ENCODE assay signal across 8 mouse cellular contexts in the genomic region with DNA sequence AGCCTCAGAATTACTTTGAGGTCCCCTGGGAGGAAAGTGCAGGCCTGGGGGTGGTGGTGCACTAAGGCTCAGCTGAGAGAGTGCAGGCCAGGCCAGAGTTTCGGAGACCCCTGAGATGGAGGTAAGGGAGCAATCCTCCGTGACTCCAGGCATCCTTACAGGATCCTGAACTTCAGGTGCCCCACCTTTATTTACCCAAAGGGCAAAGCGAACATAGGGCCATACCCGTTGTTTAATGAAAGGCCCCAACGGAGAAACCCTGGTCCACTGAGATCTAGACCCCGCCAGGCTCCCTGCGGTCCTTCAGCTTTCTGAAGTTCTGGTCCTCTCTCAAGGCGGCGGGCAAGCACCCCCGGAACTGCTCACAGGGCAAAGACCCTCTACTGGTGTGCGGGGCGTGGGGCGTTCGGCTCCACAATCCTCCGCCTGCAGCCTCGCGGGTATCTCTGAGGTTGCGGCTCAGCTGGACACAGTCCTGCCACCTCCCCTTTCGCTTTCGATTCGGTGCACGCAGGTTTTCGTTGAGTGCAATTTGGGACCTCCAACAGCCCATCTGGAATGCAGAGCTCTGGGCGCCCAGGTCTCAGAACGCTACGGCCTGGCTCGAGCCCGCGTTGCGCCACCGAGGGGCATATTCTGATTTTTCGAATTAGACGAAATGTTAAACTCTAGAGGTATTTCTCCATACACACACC. TPM values are rescaled to one million over a fixed set of nuclear protein-coding genes. Genes with fewer than 3 reads are reported as not detected.
A peak's percentile ranks its signal among the peaks of the same experiment; 100 is the strongest.
DNase-seq lines count a peak whose midpoint lies in the region; ATAC-seq and TF ChIP-seq lines count a peak whose summit lies in the region.

No protein-coding gene starts in this region.

- H3K4me2 ChIP-seq in neural tube, embryonic 11.5 days (ENCODE audit: low read depth) = peak overlapping the region; percentile 32

- peaks cover 50% of the 10 kb centered on the region for H3K27me3 ChIP-seq in ES-Bruce4 (ENCODE audit: control insufficient read depth, insufficient read depth, low read length, poor library complexity, severe bottlenecking)
- peaks cover 31% of the 10 kb centered on the region for H3K27me3 ChIP-seq in liver, adult 2 months (ENCODE audit: control insufficient read depth, insufficient read depth, low read length)
- H3K27me3 ChIP-seq in neural tube, embryonic 11.5 days (ENCODE audit: control insufficient read depth, insufficient read depth, low read length) = peaks cover 96% of the 10 kb centered on the region

- no peaks in the 10 kb centered on the region for H3K79me2 ChIP-seq in liver, adult 2 months (ENCODE audit: control insufficient read depth, insufficient read depth, low read length)

- TF ChIP-seq CTCF in ES-Bruce4 (IDR thresholded peaks at IDR 0.05; ENCODE audit: low read depth, low read length) = no peak
- no peak for TF ChIP-seq CTCF in liver, adult 2 months (IDR thresholded peaks at IDR 0.05; ENCODE audit: low read depth, low read length)

- peak; percentile 40 to 47; a peak in 3 of 4 replicates for ATAC-seq in hematopoietic stem cell, adult 5-6 weeks (replicated peaks in 1 of 2; ENCODE audit: insufficient read depth in 1 of 2, low FRiP score in 2 of 2, low TSS enrichment in 1 of 2, low read depth in 1 of 2, poor library complexity in 2 of 2, severe bottlenecking in 2 of 2)
- ATAC-seq in neural tube, embryonic 11.5 days (ENCODE audit: insufficient read depth, low FRiP score, low TSS enrichment) = no peak

- 15% methylated on average over 33 of the region's 33 CpGs for WGBS in liver, adult 2 months
- 2% methylated on average over 33 of the region's 33 CpGs for WGBS in neural tube, embryonic 11.5 days

- H3K9ac ChIP-seq in ES-Bruce4 (ENCODE audit: low read depth, poor library complexity, severe bottlenecking) = no peak overlapping the region
- 0 out of 2 replicates have a peak overlapping the region, but pooled peaks have one; percentile 2 for H3K9ac ChIP-seq in liver, adult 2 months (ENCODE audit: low read depth, low read length)
- no peak overlapping the region for H3K9ac ChIP-seq in neural tube, embryonic 11.5 days (ENCODE audit: low read length)

- no peaks in the 10 kb centered on the region for H3K36me3 ChIP-seq in ES-Bruce4 (ENCODE audit: control insufficient read depth, insufficient read depth, low read length, poor library complexity, severe bottlenecking)
- H3K36me3 ChIP-seq in liver, adult 2 months (ENCODE audit: control insufficient read depth, insufficient read depth, low read length) = no peaks in the 10 kb centered on the region
- no peaks in the 10 kb centered on the region for H3K36me3 ChIP-seq in neural tube, embryonic 11.5 days (ENCODE audit: control insufficient read depth, insufficient read depth, low read length)

- no peaks in the 10 kb centered on the region for H3K9me3 ChIP-seq in ES-Bruce4 (replicated peaks; ENCODE audit: control insufficient read depth, insufficient read depth, low read length, poor library complexity, severe bottlenecking)
- H3K9me3 ChIP-seq in neural tube, embryonic 11.5 days (ENCODE audit: control insufficient read depth, low read length) = no peaks in the 10 kb centered on the region

- H3K4me3 ChIP-seq in ES-Bruce4 (ENCODE audit: low read depth, low read length) = peak overlapping the region; percentile 15; the same call in 1 of the 2 replicates
- H3K4me3 ChIP-seq in liver, adult 2 months (ENCODE audit: insufficient read depth, low read depth, low read length) = peak overlapping the region; percentile 40
- peak overlapping the region; percentile 12 for H3K4me3 ChIP-seq in neural tube, embryonic 11.5 days (ENCODE audit: low read depth, low read length)

- H3K4me1 ChIP-seq in ES-Bruce4 (ENCODE audit: control insufficient read depth, insufficient read depth, low read length) = no peaks in the 10 kb centered on the region
- H3K4me1 ChIP-seq in liver, adult 2 months (ENCODE audit: control insufficient read depth, insufficient read depth, low read length) = peaks cover 2% of the 10 kb centered on the region; the same call in 1 of the 2 replicates
- H3K4me1 ChIP-seq in neural tube, embryonic 11.5 days (ENCODE audit: control insufficient read depth, insufficient read depth, low read length) = peaks cover 8% of the 10 kb centered on the region

- no peak for TF ChIP-seq EP300 in ES-Bruce4 (IDR thresholded peaks at IDR 0.05; ENCODE audit: insufficient read depth, low read depth, low read length)

- H3K27ac ChIP-seq in ES-Bruce4 (ENCODE audit: insufficient read depth, low read length) = no peak overlapping the region
- H3K27ac ChIP-seq in liver, adult 2 months (replicated peaks; ENCODE audit: insufficient read depth, low read depth, low read length) = no peak overlapping the region
- H3K27ac ChIP-seq in neural tube, embryonic 11.5 days (ENCODE audit: low read depth, low read length) = no peak overlapping the region

- TF ChIP-seq POLR2A in ES-Bruce4 (IDR thresholded peaks at IDR 0.05; ENCODE audit: insufficient read depth, low read length) = no peak
- TF ChIP-seq POLR2A in liver, adult 2 months (IDR thresholded peaks at IDR 0.05; ENCODE audit: extremely low read depth, insufficient read depth, low read length) = no peak

- DNase-seq in embryo, embryonic 10.5 days (ENCODE audit: low spot score) = peak; percentile 58
- peak; percentile 8 for DNase-seq in liver, adult 2 months (ENCODE audit: extremely low read depth, low read depth, low spot score)
- DNase-seq in neural tube, embryonic 11.5 days (ENCODE audit: low spot score) = peak; percentile 55
- no peak for DNase-seq in layer of hippocampus, adult 11-12 months (ENCODE audit: low spot score)
- no peak for DNase-seq in layer of hippocampus, adult 9-10 months (ENCODE audit: low spot score)
- no peak for DNase-seq in frontal cortex, postnatal 10 days (ENCODE audit: low spot score in 2 of 2)

RNA-seq across cellular contexts. Expression of a gene that starts 3.6 kb away (rescaled TPM):
- polyA plus RNA-seq in ES-Bruce4 (2011; ENCODE audit: insufficient read depth, insufficient read length, low read depth, missing spikeins) = 0.12 TPM in 1 of 2 replicates, not detected in the other
- not detected in 2 replicates for total RNA-seq in hematopoietic stem cell, adult 5-6 weeks (2017)
- total RNA-seq in liver, adult 2 months (2014; rRNA removed) = not detected in 2 replicates
- polyA plus RNA-seq in liver, adult 2 months (2012; rRNA removed) = not detected in 2 replicates
- polyA plus RNA-seq in neural tube, embryonic 11.5 days (2014; fragmentation: Nextera tagmentation; extraction: Ambion mirVana) = 2.1 and 2.6 TPM in 2 replicates

Comparison
In these comparisons a context has a peak if more than half of its experiments do, and no peak if none do; other contexts are left out.
1. DNase-seq: peak in embryo, embryonic 10.5 days (single experiment), liver, adult 2 months (single experiment) and neural tube, embryonic 11.5 days (single experiment); none in layer of hippocampus, adult 11-12 months (single experiment), layer of hippocampus, adult 9-10 months (single experiment) and frontal cortex, postnatal 10 days (0 of 2).
2. Peak in every context shown above with its lines, with median percentiles within 50 percentile points of each other: H3K4me3 ChIP-seq.